Mouse (Mus musculus): Measurements from ENCODE around the gene Cenpa.

- TF ChIP-seq POLR2A (IDR thresholded peaks at IDR 0.05; ENCODE audit: control insufficient read depth, extremely low read depth, insufficient read depth, low read length, poor library complexity) (no peak), CTCF (IDR thresholded peaks at IDR 0.05; ENCODE audit: borderline replicate concordance, control insufficient read depth, extremely low read depth, insufficient read depth, low read length, poor library complexity) (no peak)
Observed at GRCm38 (mm10) chr5:30620567-30620966, 46.0 kb upstream of the Cenpa start.

Measured in thymus, adult 2 months (tissue).